Mouse (Mus musculus) left cerebral cortex, adult 18-20 months (tissue): ENCODE results near the gene Zfp13. TPM values are rescaled to one million over a fixed set of nuclear protein-coding genes. Genes with fewer than 3 reads are reported as not detected.
A peak's percentile ranks its signal among the peaks of the same experiment; 100 is the strongest.

Source experiments
- DNase-seq, 2 experiments: peaks; one replicate each; pipeline ENCODE4 v3.0.0; 2021 to 2022; ENCODE audit warnings: low spot score in 2 of 2, mixed read lengths in 1 of 2
- total RNA-seq, 2 experiments: library from RNA; stranded (reverse); gene quantifications; 2 replicates each; pipeline ENCODE4 v1.2.3; 2021

Zfp13 gene
- total RNA-seq, 2 experiments from 2014 or later, result 27.5 to 29.7 TPM

GRCm38 (mm10) chr17:23592926-23593300 is 6.4 kb downstream of the Zfp13 start:
- DNase-seq, result no peak

DNA sequence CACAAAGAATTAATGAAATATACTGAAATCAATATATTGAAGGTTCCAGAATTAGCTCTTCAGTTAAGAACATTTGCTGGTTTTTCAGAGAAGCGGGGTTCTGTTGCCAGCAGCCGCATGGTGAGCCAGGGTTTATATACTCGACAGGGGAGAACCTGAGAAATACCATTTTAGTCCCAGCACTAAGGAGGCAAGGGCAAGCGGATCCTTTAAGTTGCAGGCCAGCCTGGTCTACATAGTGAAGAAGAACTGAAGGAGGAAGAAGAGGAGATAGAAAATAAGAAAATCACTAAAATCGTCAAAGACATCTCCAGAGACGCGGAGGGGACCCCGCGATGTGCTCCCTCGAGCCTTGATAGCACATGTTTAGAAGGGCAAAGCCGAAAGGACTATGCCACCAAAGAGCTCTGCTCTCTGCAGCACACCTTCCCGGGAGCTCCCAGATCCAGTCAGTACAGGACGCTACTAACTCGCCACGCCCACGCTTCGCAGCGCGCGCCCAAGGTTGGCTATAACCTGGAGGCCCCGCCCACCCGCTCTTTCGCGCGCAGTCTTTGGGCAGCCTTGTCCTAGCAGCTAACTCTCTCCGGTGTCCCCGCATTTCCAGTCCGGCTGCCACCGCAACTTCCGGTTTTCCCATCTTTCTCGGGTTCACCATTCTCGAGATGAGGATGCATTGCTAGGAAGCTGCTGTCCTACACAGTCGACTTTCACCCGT is 6.9 kb downstream of the Zfp13 start:
- peak; percentile 98 to 99 for DNase-seq

GRCm38 (mm10) chr17:23587253-23587652 is 12.0 kb downstream of the Zfp13 start:
- no peak for DNase-seq

DNA sequence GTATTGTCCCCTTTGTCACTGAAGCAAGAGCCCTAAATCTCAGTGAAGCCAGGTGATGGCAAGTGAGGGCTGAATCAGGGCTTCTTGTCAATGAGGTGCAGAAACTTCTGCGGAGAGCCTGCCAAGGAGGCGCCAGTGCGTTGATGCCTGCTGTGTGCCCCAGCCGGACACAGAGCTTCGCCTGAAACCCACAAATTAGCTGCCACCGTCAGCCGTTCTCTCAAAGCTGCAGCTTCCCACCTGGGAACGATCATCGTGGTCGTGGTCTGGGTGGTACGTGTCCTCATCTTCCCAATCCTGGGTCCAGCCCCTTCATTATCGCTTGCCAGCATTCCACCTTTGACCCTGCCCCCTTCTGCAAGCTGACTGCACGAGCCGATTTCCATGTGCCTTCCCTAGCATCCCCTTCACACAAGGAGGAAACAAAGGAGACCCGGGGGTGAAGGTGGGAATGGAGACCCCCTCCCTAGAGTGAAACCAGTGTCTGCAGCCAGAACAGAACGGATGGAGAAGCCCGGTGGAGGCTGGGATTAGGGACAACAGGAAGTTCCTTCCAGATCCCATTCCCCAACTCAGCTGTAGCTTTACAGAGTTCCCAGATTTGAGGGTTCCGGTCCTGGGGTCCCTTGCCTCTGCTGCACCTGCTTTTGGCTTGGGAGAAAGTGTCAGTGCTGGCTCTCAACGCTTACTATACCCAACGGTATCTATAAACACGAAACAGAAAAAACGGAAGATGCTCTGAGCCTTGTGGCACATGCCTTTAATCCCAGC is 13.4 kb downstream of the Zfp13 start:
- DNase-seq, result peak; percentile 69 to 75

GRCm38 (mm10) chr17:23584786-23585185 is 14.5 kb downstream of the Zfp13 start:
- DNase-seq, result no peak

DNA sequence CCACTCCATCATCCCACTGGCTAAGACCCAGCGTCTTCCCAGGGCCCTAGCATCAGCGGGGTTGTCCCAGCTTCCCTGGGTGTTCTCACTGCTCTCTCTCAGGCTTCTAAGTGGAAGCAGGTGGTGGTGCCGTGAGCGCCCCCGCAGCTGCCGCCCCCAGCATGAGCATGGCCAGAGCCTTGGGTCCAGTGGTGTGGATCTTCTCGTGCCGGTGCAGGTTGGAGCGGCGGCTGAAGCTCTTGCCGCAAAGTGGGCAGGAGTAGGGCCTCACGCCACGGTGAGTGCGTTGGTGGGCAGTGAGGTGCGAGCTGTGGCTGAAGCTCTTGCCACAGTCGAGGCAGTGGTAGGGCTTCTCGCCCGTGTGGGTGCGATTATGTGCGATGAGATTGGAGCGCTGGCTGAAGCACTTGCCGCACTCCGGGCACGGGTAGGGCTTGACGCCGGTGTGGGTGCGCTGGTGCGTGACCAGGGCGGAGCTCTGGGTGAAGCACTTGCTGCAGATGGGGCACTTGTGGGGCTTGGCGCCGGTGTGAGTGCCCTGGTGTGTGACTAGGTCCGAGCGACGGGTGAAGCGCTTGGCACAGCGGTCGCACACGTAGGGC is 23.2 kb downstream of the Zfp13 start:
- DNase-seq, result no peak

DNA sequence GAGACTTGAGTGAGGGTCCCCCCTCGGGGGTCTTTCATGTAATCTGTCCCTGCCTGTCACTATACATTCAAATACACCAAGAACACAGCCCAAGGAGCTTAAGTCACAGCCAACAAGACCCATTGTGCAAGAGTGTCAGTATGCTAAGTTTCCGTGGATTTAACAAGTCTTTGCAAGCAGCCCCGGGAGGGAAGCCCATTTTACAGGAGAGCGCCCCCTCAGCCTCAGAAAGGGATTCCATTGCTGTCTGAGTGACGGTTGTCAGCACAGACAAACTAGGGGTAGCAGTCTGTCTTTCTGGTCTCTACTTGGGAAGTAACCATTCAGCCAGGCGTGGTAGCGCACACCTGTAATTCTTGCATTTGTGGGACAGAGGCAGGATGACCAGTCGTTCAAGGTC is 25.2 kb downstream of the Zfp13 start:
- DNase-seq, result no peak

DNA sequence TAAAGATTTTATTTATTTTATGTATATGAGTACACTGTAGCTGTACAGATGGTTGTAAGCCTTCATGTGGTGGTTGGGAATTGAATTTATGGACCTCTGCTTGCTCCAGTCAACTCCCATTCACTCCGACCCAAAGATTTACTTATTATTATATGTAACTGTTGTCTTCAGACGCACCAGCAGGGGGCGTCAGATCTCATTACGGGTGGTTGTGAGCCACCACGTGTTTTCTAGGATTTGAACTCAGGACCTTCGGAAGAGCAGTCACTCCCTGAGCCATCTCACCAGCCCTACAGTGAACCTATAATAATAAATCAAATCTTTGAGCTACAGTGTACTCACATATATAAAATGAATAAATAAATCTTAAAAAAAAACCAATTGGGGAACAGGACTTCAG is 27.2 kb downstream of the Zfp13 start:
- no peak for DNase-seq

GRCm38 (mm10) chr17:23571084-23571483 is 28.2 kb downstream of the Zfp13 start:
- DNase-seq, result no peak

DNA sequence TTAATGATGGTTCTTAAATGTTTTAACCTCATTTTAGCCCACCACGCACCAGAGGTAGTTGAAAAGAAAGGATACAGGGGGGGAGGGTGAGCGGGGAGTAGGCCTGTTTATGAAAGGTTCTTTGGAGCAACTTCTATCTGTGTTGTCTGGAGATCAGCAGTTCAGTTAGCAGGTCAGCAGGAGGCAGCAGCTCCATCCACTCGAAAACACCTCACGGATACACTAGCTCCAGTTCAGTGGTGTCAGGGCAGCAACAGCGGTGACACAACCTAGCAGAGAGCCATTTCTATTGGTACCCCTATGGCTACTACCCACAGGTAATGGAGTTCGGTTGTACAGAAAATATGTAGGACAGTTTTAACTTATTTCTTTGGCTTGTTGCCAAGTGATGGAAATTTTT is 29.3 kb downstream of the Zfp13 start:
- no peak for DNase-seq

GRCm38 (mm10) chr17:23568370-23568769 is 30.9 kb downstream of the Zfp13 start:
- no peak for DNase-seq

DNA sequence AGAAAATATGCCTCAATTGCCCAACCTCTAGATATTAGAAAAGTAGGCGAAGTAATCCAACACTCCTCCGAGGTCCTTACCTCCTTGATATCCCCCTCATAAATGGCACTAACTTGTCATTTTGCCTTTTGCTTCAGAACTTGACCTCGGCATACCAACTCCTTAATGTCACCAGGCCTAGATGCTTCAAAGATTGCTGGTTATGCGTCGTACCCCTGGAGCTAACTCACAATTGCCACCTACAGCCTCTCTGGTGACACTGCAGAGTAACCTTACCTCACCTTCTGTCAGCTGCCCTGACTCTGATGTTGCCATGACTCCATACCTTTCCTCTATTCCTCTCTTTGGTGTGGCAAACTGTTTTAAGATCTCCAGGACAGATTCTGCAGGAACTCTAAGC is 32.5 kb downstream of the Zfp13 start:
- no peak for DNase-seq

DNA sequence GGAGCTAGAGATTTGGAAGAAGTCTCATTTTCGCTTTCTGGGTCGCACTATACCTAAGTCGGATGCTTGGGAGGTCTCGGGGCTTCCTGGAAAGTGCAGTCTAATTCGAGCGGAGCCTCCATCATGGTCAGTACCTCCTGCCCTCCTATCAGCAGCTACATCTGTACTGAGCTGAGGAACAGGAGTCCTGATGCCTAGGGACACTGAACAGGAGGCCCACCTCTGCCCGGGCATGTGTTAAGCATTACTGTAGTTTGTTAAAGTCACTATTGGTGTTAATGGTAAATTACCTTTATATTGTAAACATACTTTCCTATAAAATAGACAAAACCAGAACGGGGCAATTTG is 34.9 kb downstream of the Zfp13 start:
- DNase-seq, result no peak

GRCm38 (mm10) chr17:23563595-23564367 is 35.5 kb downstream of the Zfp13 start, which contains the start of gene Zfp213:
TSS of gene Zfp213 (minus strand) at chr17:23564238.
- peak; percentile 96 to 98 for DNase-seq

DNA sequence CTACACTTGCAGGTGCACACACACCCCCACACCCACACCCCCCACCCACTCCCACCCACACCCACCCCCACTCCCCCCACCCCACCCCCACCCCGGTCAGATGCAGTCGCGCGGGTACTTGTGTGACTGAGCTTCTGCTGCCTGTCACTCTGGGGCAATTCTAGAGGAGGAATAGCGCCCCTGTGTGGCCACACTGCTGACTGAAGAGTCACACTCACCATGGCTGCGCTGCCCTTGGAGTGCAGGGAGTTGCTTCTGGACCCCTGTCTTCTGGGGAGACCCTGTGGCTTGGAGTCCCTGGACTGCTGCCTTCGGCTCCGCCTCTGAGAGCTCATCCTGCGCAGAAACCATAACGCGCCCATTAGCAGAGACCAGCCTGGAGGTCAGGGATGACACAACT is 39.5 kb downstream of the Zfp13 start:
- peak; percentile 42 to 65 for DNase-seq

DNA sequence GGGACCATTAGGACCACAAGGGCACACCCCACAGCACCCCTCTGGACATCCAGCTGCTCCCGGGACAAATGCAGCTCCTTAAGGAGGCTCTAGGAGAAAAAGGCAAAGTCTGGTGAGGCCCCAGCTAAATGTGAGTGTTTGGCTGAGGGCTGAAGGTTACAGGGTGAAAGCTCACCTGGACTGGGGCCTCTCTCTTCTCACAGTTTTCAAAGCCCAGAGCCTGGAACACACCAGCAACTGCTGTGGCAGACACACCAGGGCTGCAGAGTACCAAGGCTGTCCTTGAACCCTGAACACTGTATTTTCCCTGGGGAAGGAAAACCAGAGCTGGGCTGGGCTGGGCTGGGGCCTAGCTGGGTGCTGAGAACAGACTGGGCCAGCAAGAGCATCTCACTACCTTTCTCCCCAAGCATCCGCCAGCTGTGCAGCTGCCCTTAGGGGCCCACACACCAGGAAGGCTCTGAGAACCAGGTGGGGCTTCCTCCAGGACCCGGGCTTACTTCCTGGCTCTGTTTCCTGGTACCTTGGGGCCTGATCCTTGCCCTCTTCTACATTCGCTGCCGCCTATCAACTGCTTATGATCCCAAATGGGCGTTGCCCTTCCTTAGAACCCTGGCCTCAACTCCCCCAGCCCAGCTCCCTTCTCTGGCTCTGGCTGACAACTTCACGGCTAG is 43.9 kb downstream of the Zfp13 start:
- DNase-seq, result no peak

GRCm38 (mm10) chr17:23554321-23554720 is 45.0 kb downstream of the Zfp13 start:
- DNase-seq, result no peak

DNA sequence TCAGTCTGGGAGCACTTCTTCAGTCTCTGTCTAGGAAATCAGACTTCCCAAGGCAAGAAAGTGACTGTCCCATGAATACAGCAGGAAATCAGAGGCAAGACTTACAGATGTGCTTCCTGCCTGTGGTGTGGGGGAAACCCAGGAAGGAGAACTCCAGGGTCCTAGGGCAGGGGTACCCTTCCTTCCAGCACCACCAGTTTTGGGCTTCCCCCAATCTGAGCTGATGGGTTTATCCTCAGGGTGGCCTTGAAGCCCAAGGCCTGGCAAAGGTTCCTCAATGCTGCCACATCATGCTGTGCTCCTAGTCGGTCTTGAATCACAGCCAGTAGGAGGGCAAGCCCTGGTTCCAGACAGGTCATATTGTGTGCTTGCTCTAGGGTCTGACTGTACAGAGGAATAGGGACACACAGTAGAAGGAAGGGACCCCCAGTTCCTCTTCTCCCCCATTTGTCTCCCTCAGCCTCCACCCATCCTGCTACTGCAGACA is 45.6 kb downstream of the Zfp13 start:
- no peak for DNase-seq

- no peak for DNase-seq
These were observed 46.2 kb downstream of the Zfp13 start for GRCm38 (mm10) chr17:23552896-23553633.

DNA sequence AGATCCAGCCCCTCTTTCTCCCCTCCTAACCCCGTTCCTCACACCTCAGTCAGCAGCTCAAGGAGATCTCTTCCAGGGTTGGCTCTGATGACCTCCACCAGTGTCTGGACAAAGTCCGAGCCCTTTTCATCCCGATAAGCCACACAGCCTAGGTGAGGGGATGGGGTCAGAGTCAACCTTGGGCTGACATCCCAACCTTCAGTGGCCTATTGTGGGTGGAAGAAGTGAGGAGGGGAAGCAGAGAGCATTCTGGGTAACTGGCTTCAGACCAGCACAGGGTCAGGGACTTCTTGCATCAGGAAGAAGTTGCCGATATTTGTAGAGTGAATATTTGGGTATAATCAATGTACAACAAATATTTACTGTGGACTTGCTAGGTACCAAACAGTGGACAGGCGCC is 47.3 kb downstream of the Zfp13 start:
- DNase-seq, result no peak
